Mouse (Mus musculus) right cerebral cortex, postnatal 10 days (tissue): ENCODE data around the gene Ankrd65.
"Not testable (repeated sequence)": the region's sequence is repeated elsewhere in the genome, so short reads cannot be mapped to it uniquely, and the experiment has no call there.

Experiments
- DNase-seq, 2 experiments: peaks; one replicate each; pipeline ENCODE4 v3.0.0; 2021; ENCODE audit warnings: low spot score in 2 of 2

The Ankrd65 gene

GRCm38 (mm10) chr4:155790021-155790489, at the start of gene Ankrd65:
Gene Ankrd65, plus strand, starts transcription at chr4:155790439.
- no peak for DNase-seq

- DNase-seq = not testable (repeated sequence)
Measured at GRCm38 (mm10) chr4:155740681-155741080, 49.6 kb upstream of the Ankrd65 start.

GRCm38 (mm10) chr4:155742684-155743083, 47.6 kb upstream of the Ankrd65 start:
- DNase-seq = no peak

GRCm38 (mm10) chr4:155744474-155744873, 45.8 kb upstream of the Ankrd65 start:
- no peak for DNase-seq

GRCm38 (mm10) chr4:155745136-155745535, 45.1 kb upstream of the Ankrd65 start:
- DNase-seq = no peak

GRCm38 (mm10) chr4:155746036-155746548, 44.1 kb upstream of the Ankrd65 start:
- no peak for DNase-seq

GRCm38 (mm10) chr4:155746575-155747490, 43.4 kb upstream of the Ankrd65 start:
- DNase-seq = no peak

- DNase-seq = no peak
Measured at GRCm38 (mm10) chr4:155757011-155757410, 33.2 kb upstream of the Ankrd65 start.

- DNase-seq = no peak
Measured at GRCm38 (mm10) chr4:155759862-155760612, 30.2 kb upstream of the Ankrd65 start.

- peak; percentile 98 to 99 for DNase-seq
Measured at GRCm38 (mm10) chr4:155760613-155761355, 29.5 kb upstream of the Ankrd65 start, which contains the start of gene Atad3a. Gene Atad3a, minus strand, starts transcription at chr4:155761093.

- DNase-seq = no peak
Measured at GRCm38 (mm10) chr4:155761356-155762099, 28.7 kb upstream of the Ankrd65 start.

- no peak for DNase-seq
Measured at GRCm38 (mm10) chr4:155762357-155762756, 27.9 kb upstream of the Ankrd65 start.

- DNase-seq = no peak
Measured at GRCm38 (mm10) chr4:155769496-155769879, 20.8 kb upstream of the Ankrd65 start.

GRCm38 (mm10) chr4:155769880-155770512, 20.2 kb upstream of the Ankrd65 start:
- DNase-seq = peak; percentile 89 to 92

GRCm38 (mm10) chr4:155770626-155771025, 19.6 kb upstream of the Ankrd65 start:
- no peak for DNase-seq

GRCm38 (mm10) chr4:155771706-155772105, 18.5 kb upstream of the Ankrd65 start:
- DNase-seq = no peak

- DNase-seq = peak in 1 of 2 experiments; percentile 41
Measured at GRCm38 (mm10) chr4:155772786-155773185, 17.5 kb upstream of the Ankrd65 start.

GRCm38 (mm10) chr4:155773335-155774078, 16.7 kb upstream of the Ankrd65 start:
- peak in 1 of 2 experiments; percentile 21 for DNase-seq

- peak; percentile 90 to 92 for DNase-seq
Measured at GRCm38 (mm10) chr4:155774280-155774754, 15.9 kb upstream of the Ankrd65 start, which contains the start of gene Vwa1. Gene Vwa1, minus strand, starts transcription at chr4:155774698.
